Mouse (Mus musculus): Measurements from ENCODE around the gene Mief1.

- TF ChIP-seq EP300 (optimal IDR thresholded peaks at IDR 0.05): no peak
- no peak for TF ChIP-seq CTCF (IDR thresholded peaks at IDR 0.05; ENCODE audit: low read depth)
Observed at GRCm38 (mm10) chr15:80248135-80248534, 14.3 kb downstream of the Mief1 start.
